Mouse (Mus musculus): ENCODE measurements at regions not wholly inside any gene's neighbourhood (a gene's known extent, or its start where the extent isn't known, plus 50 kb on each side); places are given as distances from the start of the nearest gene placed in this dataset.

DNA sequence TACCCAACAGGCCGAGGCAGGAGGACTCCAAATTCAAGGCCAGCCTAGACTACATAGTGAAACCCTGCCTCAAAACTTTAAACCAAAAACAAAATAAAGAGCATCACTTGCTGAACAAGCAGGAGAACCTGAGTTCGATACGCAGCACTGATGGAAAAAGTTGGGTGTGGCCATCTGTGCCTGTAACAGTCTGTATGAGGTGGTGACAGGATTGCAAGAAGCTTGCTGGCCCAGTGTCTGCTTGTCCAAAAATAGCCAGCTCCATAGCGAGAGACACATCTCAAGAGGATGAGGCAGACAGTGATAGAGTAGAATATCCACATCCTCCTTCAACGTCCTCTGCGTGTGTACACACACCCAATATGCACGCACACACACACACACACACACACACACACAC, 261.9 kb upstream of the Foxq1 start:
- no peak overlapping the region for H3K9ac ChIP-seq (ENCODE audit: low read depth, low read length)
- H3K4me2 ChIP-seq (replicated peaks; ENCODE audit: low read depth, low read length): no peak overlapping the region
- DNase-seq (ENCODE audit: low spot score): no peak
- H3K36me3 ChIP-seq (ENCODE audit: control insufficient read depth, insufficient read depth, low read length): no peaks in the 10 kb centered on the region
- 89% methylated on average over 7 of the region's 7 CpGs for WGBS
- H3K9me3 ChIP-seq (ENCODE audit: control insufficient read depth, low read length): no peaks in the 10 kb centered on the region
- H3K4me3 ChIP-seq (ENCODE audit: low read depth, low read length): no peak overlapping the region
- H3K4me1 ChIP-seq (replicated peaks; ENCODE audit: control insufficient read depth, insufficient read depth, low read length): no peaks in the 10 kb centered on the region
- no peak overlapping the region for H3K27ac ChIP-seq (ENCODE audit: low read depth, low read length)
- no peaks in the 10 kb centered on the region for H3K27me3 ChIP-seq (ENCODE audit: control insufficient read depth, insufficient read depth, low read length)
- ATAC-seq (ENCODE audit: low FRiP score): no peak

DNA sequence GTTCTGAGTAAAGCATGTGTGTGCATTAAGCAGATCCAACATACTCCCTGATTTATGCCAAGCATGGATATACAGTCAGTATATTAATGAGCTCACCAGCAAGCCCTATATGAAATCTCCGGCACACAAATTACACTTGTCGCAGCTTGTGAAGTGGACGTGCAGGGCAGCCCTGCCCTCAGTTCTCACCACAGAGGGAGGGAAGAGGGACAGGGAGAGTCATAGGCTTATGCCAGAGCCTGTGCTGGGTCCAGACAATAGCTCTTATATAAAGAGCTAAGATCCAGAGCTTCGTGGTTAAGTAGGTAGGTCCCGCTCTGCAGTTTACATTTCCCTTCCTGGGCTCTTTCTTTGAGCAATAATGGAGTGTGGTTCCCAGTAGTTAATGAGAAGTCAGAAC, 252.7 kb upstream of the Foxq1 start:
- no peaks in the 10 kb centered on the region for H3K36me3 ChIP-seq (ENCODE audit: control insufficient read depth, insufficient read depth, low read length)
- ATAC-seq (ENCODE audit: low FRiP score) (no peak), DNase-seq (ENCODE audit: low spot score) (no peak)
- no peak overlapping the region for H3K9ac ChIP-seq (ENCODE audit: low read depth, low read length)
- 81% methylated on average over 5 of the region's 5 CpGs for WGBS
- no peak overlapping the region for H3K4me3 ChIP-seq (ENCODE audit: low read depth, low read length)
- no peak overlapping the region for H3K4me2 ChIP-seq (replicated peaks; ENCODE audit: low read depth, low read length)
- no peaks in the 10 kb centered on the region for H3K27me3 ChIP-seq (ENCODE audit: control insufficient read depth, insufficient read depth, low read length)
- no peaks in the 10 kb centered on the region for H3K4me1 ChIP-seq (replicated peaks; ENCODE audit: control insufficient read depth, insufficient read depth, low read length)
- H3K27ac ChIP-seq (ENCODE audit: low read depth, low read length): no peak overlapping the region
- no peaks in the 10 kb centered on the region for H3K9me3 ChIP-seq (ENCODE audit: control insufficient read depth, low read length)

DNA sequence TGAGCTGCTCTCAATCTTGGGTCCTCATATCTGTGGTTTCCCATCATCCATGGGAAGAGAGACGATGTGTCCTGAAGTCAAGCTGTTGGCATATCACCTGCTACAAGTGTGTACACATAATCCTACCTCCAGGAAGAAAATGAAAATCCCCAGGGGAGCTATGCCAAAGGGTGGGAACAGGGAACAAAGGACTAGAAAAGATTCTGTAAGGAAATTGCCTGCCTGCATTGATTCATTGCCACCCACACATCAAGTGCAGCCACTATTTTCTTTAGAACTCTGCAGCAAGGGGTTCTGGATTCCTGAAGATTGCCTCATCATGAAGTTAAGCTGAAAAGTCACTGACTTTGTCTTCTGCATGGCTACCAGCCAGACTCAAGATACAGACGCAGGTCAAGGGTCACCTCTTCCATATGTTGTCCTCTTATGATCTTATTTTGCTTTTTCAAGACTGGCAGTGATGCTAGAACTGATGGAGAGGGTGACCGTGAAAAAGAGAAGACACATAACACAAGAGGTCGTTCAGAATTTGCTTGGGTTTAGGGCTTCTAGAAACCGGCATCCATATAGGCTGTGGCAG, 251.6 kb upstream of the Foxq1 start:
- WGBS: 86% methylated on average over 5 of the region's 5 CpGs
- ATAC-seq (ENCODE audit: low FRiP score): no peak

DNA sequence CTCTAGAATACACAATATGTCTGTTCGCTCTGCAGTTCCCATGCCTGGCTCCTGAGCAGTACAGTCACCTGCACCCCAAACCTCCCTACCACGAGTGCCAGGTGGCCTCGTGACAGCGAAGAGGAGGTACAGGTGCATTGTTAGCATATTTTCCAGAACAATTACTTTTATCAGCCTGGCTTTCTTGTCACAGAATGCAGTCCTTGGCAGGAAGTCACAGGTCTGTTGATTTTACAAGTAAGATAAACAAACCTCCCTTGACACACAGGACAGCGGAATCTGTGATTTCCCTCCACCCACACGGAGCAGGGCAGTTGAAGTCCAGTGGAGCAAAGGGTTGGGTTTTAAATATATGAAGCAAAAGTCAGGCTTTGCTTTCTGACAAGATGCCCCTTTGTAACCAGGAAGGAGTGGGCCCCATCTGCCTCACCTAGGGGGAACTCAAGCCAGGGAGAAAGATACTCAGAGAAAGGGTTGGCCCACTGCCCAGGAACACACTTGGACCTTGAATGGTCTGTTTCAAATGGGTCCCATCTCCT, 246.8 kb upstream of the Foxq1 start:
- Histone ChIP-seq H3K4me2 (replicated peaks; ENCODE audit: low read depth, low read length) (no peak overlapping the region), H3K9ac (ENCODE audit: low read depth, low read length) (no peak overlapping the region), H3K27me3 (ENCODE audit: control insufficient read depth, insufficient read depth, low read length) (no peaks in the 10 kb centered on the region), H3K4me1 (replicated peaks; ENCODE audit: control insufficient read depth, insufficient read depth, low read length) (no peaks in the 10 kb centered on the region), H3K4me3 (ENCODE audit: low read depth, low read length) (no peak overlapping the region), H3K27ac (ENCODE audit: low read depth, low read length) (no peak overlapping the region), H3K9me3 (ENCODE audit: control insufficient read depth, low read length) (no peaks in the 10 kb centered on the region), H3K36me3 (ENCODE audit: control insufficient read depth, insufficient read depth, low read length) (no peaks in the 10 kb centered on the region)
- ATAC-seq (ENCODE audit: low FRiP score) (no peak), DNase-seq (ENCODE audit: low spot score) (no peak)
- WGBS: 73% methylated on average over 6 of the region's 6 CpGs

More for the DNA sequence above, 251.6 kb upstream of the Foxq1 start:
- H3K9ac ChIP-seq (ENCODE audit: low read depth, low read length): no peak overlapping the region
- no peaks in the 10 kb centered on the region for H3K4me1 ChIP-seq (replicated peaks; ENCODE audit: control insufficient read depth, insufficient read depth, low read length)
- no peaks in the 10 kb centered on the region for H3K36me3 ChIP-seq (ENCODE audit: control insufficient read depth, insufficient read depth, low read length)
- no peak overlapping the region for H3K4me3 ChIP-seq (ENCODE audit: low read depth, low read length)
- no peaks in the 10 kb centered on the region for H3K9me3 ChIP-seq (ENCODE audit: control insufficient read depth, low read length)
- DNase-seq (ENCODE audit: low spot score): no peak
- no peak overlapping the region for H3K4me2 ChIP-seq (replicated peaks; ENCODE audit: low read depth, low read length)
- no peak overlapping the region for H3K27ac ChIP-seq (ENCODE audit: low read depth, low read length)
- H3K27me3 ChIP-seq (ENCODE audit: control insufficient read depth, insufficient read depth, low read length): no peaks in the 10 kb centered on the region

DNA sequence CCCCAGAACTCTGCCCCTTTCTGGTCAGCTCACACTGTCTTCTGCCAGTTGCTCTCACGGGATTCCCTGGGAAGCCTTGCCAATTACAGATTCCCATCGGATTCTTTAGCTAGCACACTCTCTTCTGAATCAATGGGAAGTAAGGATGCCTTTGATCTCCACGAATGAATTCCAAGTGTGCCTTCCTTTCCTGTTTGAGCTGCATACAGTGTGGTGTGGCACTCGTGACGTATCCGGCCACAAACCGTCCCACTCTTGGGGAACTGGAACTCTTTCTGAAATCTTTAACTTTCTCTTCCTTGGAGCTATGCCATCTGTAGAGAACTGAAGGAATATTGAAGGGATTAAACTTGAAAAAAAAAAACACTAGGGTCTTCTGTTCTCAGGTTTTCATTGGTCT, 243.2 kb upstream of the Foxq1 start:
- H3K4me3 ChIP-seq (ENCODE audit: low read depth, low read length): no peak overlapping the region
- H3K9ac ChIP-seq (ENCODE audit: low read depth, low read length): no peak overlapping the region
- 67% methylated on average over 7 of the region's 7 CpGs for WGBS
- no peaks in the 10 kb centered on the region for H3K4me1 ChIP-seq (replicated peaks; ENCODE audit: control insufficient read depth, insufficient read depth, low read length)
- DNase-seq (ENCODE audit: low spot score) (no peak), ATAC-seq (ENCODE audit: low FRiP score) (no peak)
- H3K27ac ChIP-seq (ENCODE audit: low read depth, low read length): no peak overlapping the region
- H3K9me3 ChIP-seq (ENCODE audit: control insufficient read depth, low read length): no peaks in the 10 kb centered on the region
- H3K36me3 ChIP-seq (ENCODE audit: control insufficient read depth, insufficient read depth, low read length): no peaks in the 10 kb centered on the region
- no peak overlapping the region for H3K4me2 ChIP-seq (replicated peaks; ENCODE audit: low read depth, low read length)
- no peaks in the 10 kb centered on the region for H3K27me3 ChIP-seq (ENCODE audit: control insufficient read depth, insufficient read depth, low read length)

DNA sequence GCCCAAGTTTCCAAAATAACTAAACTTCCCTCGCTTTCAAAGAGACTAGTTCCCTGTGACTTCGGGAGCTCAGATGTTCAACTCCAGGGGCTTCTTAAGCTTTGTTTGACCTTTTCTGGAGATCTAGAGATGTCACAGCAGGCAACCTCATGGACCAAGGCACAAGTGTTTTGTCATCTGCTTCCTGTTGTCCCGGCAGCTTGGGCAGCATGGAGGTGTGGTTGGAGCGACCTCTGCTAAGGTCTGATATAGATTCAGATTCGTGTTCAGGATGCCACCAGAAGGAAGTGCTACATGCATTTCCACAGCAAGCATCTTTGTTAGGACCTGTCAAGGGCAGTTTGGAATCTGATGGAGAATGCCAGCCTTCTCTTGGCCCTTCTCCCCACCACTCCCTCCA, 242.1 kb upstream of the Foxq1 start:
- no peak overlapping the region for H3K4me3 ChIP-seq (ENCODE audit: low read depth, low read length)
- H3K27me3 ChIP-seq (ENCODE audit: control insufficient read depth, insufficient read depth, low read length): no peaks in the 10 kb centered on the region
- no peaks in the 10 kb centered on the region for H3K36me3 ChIP-seq (ENCODE audit: control insufficient read depth, insufficient read depth, low read length)
- no peaks in the 10 kb centered on the region for H3K4me1 ChIP-seq (replicated peaks; ENCODE audit: control insufficient read depth, insufficient read depth, low read length)
- no peak for DNase-seq (ENCODE audit: low spot score)
- no peak overlapping the region for H3K4me2 ChIP-seq (replicated peaks; ENCODE audit: low read depth, low read length)
- H3K27ac ChIP-seq (ENCODE audit: low read depth, low read length): no peak overlapping the region
- no peak for ATAC-seq (ENCODE audit: low FRiP score)
- no peak overlapping the region for H3K9ac ChIP-seq (ENCODE audit: low read depth, low read length)
- 68% methylated on average over 5 of the region's 5 CpGs for WGBS
- no peaks in the 10 kb centered on the region for H3K9me3 ChIP-seq (ENCODE audit: control insufficient read depth, low read length)

DNA sequence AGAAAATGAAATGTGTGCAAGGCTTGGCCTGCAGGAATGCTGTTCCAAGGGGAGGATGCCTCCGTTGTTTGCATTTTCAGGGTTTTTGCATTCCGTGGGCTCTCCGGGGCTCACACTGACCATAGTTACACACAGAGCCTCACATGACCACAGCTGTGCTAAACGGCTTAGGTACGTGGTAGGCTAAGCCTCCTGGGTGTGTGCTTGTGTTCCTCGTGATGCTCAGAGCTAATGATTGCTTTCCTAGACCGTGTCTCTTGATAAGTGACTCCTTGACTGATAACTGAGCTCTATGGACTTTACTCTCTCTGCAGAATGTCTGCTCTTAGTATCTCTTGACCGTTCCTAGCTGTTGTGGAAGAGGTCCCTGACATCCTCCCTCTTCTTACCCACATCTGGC, 238.9 kb upstream of the Foxq1 start:
- H3K27me3 ChIP-seq (ENCODE audit: control insufficient read depth, insufficient read depth, low read length): no peaks in the 10 kb centered on the region
- ATAC-seq (ENCODE audit: low FRiP score) (no peak), DNase-seq (ENCODE audit: low spot score) (no peak)
- no peaks in the 10 kb centered on the region for H3K9me3 ChIP-seq (ENCODE audit: control insufficient read depth, low read length)
- no peak overlapping the region for H3K9ac ChIP-seq (ENCODE audit: low read depth, low read length)
- H3K4me2 ChIP-seq (replicated peaks; ENCODE audit: low read depth, low read length): no peak overlapping the region
- H3K4me3 ChIP-seq (ENCODE audit: low read depth, low read length): no peak overlapping the region
- H3K36me3 ChIP-seq (ENCODE audit: control insufficient read depth, insufficient read depth, low read length): no peaks in the 10 kb centered on the region
- no peaks in the 10 kb centered on the region for H3K4me1 ChIP-seq (replicated peaks; ENCODE audit: control insufficient read depth, insufficient read depth, low read length)
- 91% methylated on average over 8 of the region's 8 CpGs for WGBS
- H3K27ac ChIP-seq (ENCODE audit: low read depth, low read length): no peak overlapping the region

DNA sequence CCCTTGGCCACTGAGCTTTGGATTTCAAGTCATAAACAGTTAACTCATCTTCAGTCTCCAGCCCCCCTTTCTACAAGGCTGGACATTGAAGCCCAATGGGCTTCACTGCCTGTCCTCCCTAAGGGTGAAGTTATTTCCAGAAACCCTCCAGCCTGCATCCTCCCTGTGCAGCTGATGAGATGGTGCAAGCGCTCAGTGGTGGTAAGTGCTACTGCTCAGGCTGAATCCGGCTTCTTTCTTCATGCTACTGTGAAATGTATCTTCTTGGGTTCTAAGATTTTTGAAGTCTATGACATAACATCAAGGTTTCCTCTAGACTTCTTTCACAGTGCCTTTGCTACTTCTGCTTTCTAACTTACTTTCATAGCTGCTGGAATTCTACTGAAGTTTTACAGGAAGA, 237.9 kb upstream of the Foxq1 start:
- DNase-seq (ENCODE audit: low spot score) (no peak), ATAC-seq (ENCODE audit: low FRiP score) (no peak)
- no peaks in the 10 kb centered on the region for H3K27me3 ChIP-seq (ENCODE audit: control insufficient read depth, insufficient read depth, low read length)
- no peak overlapping the region for H3K9ac ChIP-seq (ENCODE audit: low read depth, low read length)
- no peaks in the 10 kb centered on the region for H3K4me1 ChIP-seq (replicated peaks; ENCODE audit: control insufficient read depth, insufficient read depth, low read length)
- H3K4me2 ChIP-seq (replicated peaks; ENCODE audit: low read depth, low read length): no peak overlapping the region
- H3K36me3 ChIP-seq (ENCODE audit: control insufficient read depth, insufficient read depth, low read length): no peaks in the 10 kb centered on the region
- H3K9me3 ChIP-seq (ENCODE audit: control insufficient read depth, low read length): no peaks in the 10 kb centered on the region
- WGBS: 90% methylated on average over 2 of the region's 2 CpGs
- H3K27ac ChIP-seq (ENCODE audit: low read depth, low read length): no peak overlapping the region
- H3K4me3 ChIP-seq (ENCODE audit: low read depth, low read length): no peak overlapping the region

DNA sequence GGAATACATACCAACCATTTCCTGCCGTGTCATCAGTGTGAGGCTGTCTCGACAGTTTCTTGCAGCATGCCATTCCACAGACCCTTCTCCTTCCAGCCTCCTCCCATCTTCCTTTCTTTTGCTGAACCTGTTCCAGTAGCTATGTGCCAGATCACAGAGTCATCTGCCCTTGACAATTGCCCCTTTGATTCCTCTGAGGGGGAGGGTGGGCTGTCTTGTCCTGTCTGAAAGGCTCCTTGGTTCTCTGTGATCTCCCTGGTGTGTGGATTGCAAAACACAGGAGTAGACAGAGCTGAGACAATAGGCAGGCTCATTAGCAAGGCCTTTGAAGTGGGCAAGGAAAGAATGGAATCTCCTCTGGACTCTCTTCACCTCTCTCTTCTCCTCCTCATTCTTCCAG, 234.5 kb upstream of the Foxq1 start:
- WGBS: 69% methylated on average over 2 of the region's 2 CpGs
- Histone ChIP-seq H3K36me3 (ENCODE audit: control insufficient read depth, insufficient read depth, low read length) (no peaks in the 10 kb centered on the region), H3K27me3 (ENCODE audit: control insufficient read depth, insufficient read depth, low read length) (no peaks in the 10 kb centered on the region), H3K27ac (ENCODE audit: low read depth, low read length) (no peak overlapping the region), H3K9ac (ENCODE audit: low read depth, low read length) (no peak overlapping the region), H3K4me2 (replicated peaks; ENCODE audit: low read depth, low read length) (no peak overlapping the region), H3K4me3 (ENCODE audit: low read depth, low read length) (no peak overlapping the region), H3K9me3 (ENCODE audit: control insufficient read depth, low read length) (no peaks in the 10 kb centered on the region), H3K4me1 (replicated peaks; ENCODE audit: control insufficient read depth, insufficient read depth, low read length) (no peaks in the 10 kb centered on the region)
- ATAC-seq (ENCODE audit: low FRiP score) (no peak), DNase-seq (ENCODE audit: low spot score) (no peak)
